Mouse (Mus musculus) forebrain, embryonic 14.5 days (tissue): ENCODE measurements at regions not wholly inside any gene's neighbourhood (a gene's known extent, or its start where the extent isn't known, plus 50 kb on each side); places are given as distances from the start of the nearest gene placed in this dataset.

ENCODE experiments used
- ATAC-seq: fragments of 200-750 bp; cut with Nextera tagmentation; 2 replicates; pipeline ENCODE4 v1.8.0; 2017; ENCODE audit warnings: mild to moderate bottlenecking, moderate library complexity
- DNase-seq: peaks from one replicate; pipeline ENCODE4 v3.0.0-alpha.2; 2015; ENCODE audit warnings: low spot score
- H3K27ac ChIP-seq: fragments of 300-500 bp; sonication (generic); 2 replicates; pipeline ENCODE4 v1.5.1; 2014; ENCODE audit warnings: low read depth, mild to moderate bottlenecking, control low read depth, low read length, moderate library complexity
- H3K27me3 ChIP-seq: fragments of 300-500 bp; sonication (generic); replicated peaks from 2 replicates; pipeline ENCODE4 v1.6.1; 2014; ENCODE audit warnings: low read length, control low read depth, mixed read lengths; ENCODE audit not compliant: control insufficient read depth, insufficient read depth
- H3K36me3 ChIP-seq: fragments of 300-500 bp; sonication (generic); 2 replicates; pipeline ENCODE4 v1.6.1; 2014; ENCODE audit warnings: low read length, control low read depth; ENCODE audit not compliant: control insufficient read depth, insufficient read depth
- H3K4me1 ChIP-seq: fragments of 300-500 bp; sonication (generic); 2 replicates; pipeline ENCODE4 v1.6.1; 2014; ENCODE audit warnings: antibody characterized with exemption, low read length, control low read depth; ENCODE audit not compliant: control insufficient read depth, insufficient read depth
- H3K4me2 ChIP-seq: fragments of 300-500 bp; sonication (generic); 2 replicates; pipeline ENCODE4 v1.6.1; 2014; ENCODE audit warnings: mild to moderate bottlenecking, control low read depth, low read length
- H3K4me3 ChIP-seq: fragments of 300-500 bp; sonication (generic); 2 replicates; pipeline ENCODE4 v1.5.1; 2014; ENCODE audit warnings: low read depth, low read length, control low read depth
- H3K9ac ChIP-seq: fragments of 300-500 bp; sonication (generic); 2 replicates; pipeline ENCODE4 v1.6.1; 2014; ENCODE audit warnings: mild to moderate bottlenecking, low read length, control low read depth, moderate library complexity
- H3K9me3 ChIP-seq: fragments of 300-500 bp; sonication (generic); replicated peaks from 2 replicates; pipeline ENCODE4 v1.6.1; 2016; ENCODE audit warnings: low read length, control low read depth, mixed read lengths; ENCODE audit not compliant: control insufficient read depth
- WGBS: fragments of 180-500 bp; shearing (Covaris S2); extraction: QIAGEN DNeasy Blood & Tissue Kit; methylation state at CpG from one replicate; pipeline ENCODE4 v1.1.7; 2014; 5-methylcytosine and 5-hydroxymethylcytosine counted together

- ATAC-seq (no peak), DNase-seq (no peak)
- WGBS: 73% methylated on average over 3 of the region's 3 CpGs
- Histone ChIP-seq H3K9ac (no peak overlapping the region), H3K4me2 (no peak overlapping the region), H3K9me3 (no peaks in the 10 kb centered on the region), H3K36me3 (no peaks in the 10 kb centered on the region), H3K27me3 (no peaks in the 10 kb centered on the region), H3K27ac (no peak overlapping the region), H3K4me3 (no peak overlapping the region), H3K4me1 (peaks cover 7% of the 10 kb centered on the region; the same call in 1 of the 2 replicates)
These were observed 265.4 kb downstream of the Pmp22 start for GRCm38 (mm10) chr11:63394201-63394600.

DNA sequence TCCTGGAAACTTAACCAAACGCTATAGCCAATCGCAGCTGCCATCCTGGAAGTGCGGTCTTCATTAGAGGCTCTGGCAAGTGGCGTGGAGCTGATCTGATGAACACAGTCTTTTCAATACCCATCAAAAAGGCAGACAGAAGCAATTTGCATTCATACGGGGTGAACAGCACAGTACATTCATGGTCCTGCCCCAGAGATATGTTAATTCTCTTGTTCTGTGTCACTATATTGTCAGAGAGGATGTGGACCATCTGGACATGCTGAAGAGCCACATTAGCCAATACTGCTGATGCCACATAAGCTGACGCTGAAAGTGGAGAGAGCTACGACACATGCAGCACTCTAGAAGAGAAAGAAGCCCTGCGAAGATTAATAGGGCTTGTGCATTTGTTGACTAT lies 267.6 kb downstream of the Pmp22 start:
- Histone ChIP-seq H3K9ac (no peak overlapping the region), H3K36me3 (no peaks in the 10 kb centered on the region), H3K27me3 (no peaks in the 10 kb centered on the region), H3K9me3 (no peaks in the 10 kb centered on the region), H3K4me1 (peaks cover 7% of the 10 kb centered on the region; the same call in 1 of the 2 replicates), H3K4me2 (no peak overlapping the region), H3K27ac (no peak overlapping the region), H3K4me3 (no peak overlapping the region)
- WGBS: 34% methylated on average over 8 of the region's 8 CpGs
- DNase-seq (peak; percentile 45), ATAC-seq (peak; percentile 73; the same call in 1 of the 2 replicates)

GRCm38 (mm10) chr11:63402741-63403140 lies 274.0 kb downstream of the Pmp22 start:
- H3K4me1 ChIP-seq: no peaks in the 10 kb centered on the region
- no peak overlapping the region for H3K9ac ChIP-seq
- ATAC-seq: no peak
- WGBS: 52% methylated on average over 5 of the region's 5 CpGs
- H3K4me3 ChIP-seq: no peak overlapping the region
- no peaks in the 10 kb centered on the region for H3K36me3 ChIP-seq
- peaks cover 13% of the 10 kb centered on the region; the same call in 1 of the 2 replicates for H3K27me3 ChIP-seq
- H3K27ac ChIP-seq: no peak overlapping the region
- no peak overlapping the region for H3K4me2 ChIP-seq
- no peaks in the 10 kb centered on the region for H3K9me3 ChIP-seq
- DNase-seq: no peak

DNA sequence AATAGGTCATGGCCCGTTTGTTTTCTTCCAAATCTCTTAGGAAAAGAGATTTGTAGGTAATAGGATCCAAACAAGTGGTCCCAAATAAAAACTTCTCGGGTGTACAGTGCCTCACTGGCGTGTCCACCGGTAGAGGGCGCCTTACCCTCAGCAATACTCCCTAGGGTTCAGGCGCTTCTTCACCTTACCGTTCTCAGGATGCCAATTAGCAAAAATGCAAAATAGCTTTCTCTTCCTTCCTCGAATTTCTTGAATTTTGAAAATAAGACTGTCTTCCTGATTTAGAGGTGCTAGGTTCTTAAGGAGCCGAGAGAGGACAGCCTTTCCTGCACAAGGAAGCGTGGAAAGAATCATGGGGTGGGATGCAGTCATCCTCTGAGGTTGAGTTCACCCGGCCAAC lies 275.9 kb downstream of the Pmp22 start:
- Histone ChIP-seq H3K4me3 (no peak overlapping the region), H3K9me3 (no peaks in the 10 kb centered on the region), H3K27ac (no peak overlapping the region), H3K4me2 (no peak overlapping the region), H3K4me1 (no peaks in the 10 kb centered on the region), H3K9ac (no peak overlapping the region), H3K36me3 (no peaks in the 10 kb centered on the region), H3K27me3 (peaks cover 13% of the 10 kb centered on the region)
- DNase-seq (peak; percentile 84), ATAC-seq (no peak)
- 13% methylated on average over 11 of the region's 11 CpGs for WGBS

- H3K27ac ChIP-seq: no peak overlapping the region
- no peak overlapping the region for H3K4me2 ChIP-seq
- H3K27me3 ChIP-seq: peaks cover 12% of the 10 kb centered on the region
- ATAC-seq (no peak), DNase-seq (no peak)
- no peaks in the 10 kb centered on the region for H3K36me3 ChIP-seq
- peaks cover 9% of the 10 kb centered on the region for H3K4me1 ChIP-seq
- WGBS: 96% methylated on average over 1 of the region's 1 CpGs
- H3K4me3 ChIP-seq: no peak overlapping the region
- H3K9me3 ChIP-seq: no peaks in the 10 kb centered on the region
- H3K9ac ChIP-seq: no peak overlapping the region
These were observed 280.6 kb downstream of the Pmp22 start for GRCm38 (mm10) chr11:63409431-63409830.

DNA sequence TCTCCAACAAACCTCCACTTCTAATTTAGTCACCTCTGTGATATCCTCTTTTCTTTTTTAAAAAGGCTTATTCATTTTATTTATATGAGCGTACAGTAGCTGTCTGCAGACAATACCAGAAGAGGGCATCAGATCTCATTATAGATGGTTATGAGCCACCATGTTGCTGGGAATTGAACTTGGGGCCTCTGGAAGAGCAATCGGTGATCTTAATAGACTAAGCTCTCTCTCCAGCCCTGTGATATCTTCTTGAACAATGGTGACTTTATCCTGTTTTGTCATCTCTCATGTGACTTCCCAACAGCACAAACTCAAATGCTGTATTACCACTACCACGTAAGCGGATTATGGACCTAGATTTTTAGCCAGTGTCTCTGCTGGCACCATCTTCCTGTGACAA lies 282.1 kb downstream of the Pmp22 start:
- Histone ChIP-seq H3K4me1 (peaks cover 9% of the 10 kb centered on the region), H3K9ac (no peak overlapping the region), H3K4me3 (no peak overlapping the region), H3K9me3 (no peaks in the 10 kb centered on the region), H3K4me2 (no peak overlapping the region), H3K27me3 (peaks cover 10% of the 10 kb centered on the region), H3K27ac (no peak overlapping the region), H3K36me3 (no peaks in the 10 kb centered on the region)
- WGBS: 98% methylated on average over 4 of the region's 4 CpGs
- no peak for ATAC-seq
- DNase-seq: no peak

- no peaks in the 10 kb centered on the region for H3K9me3 ChIP-seq
- H3K4me2 ChIP-seq: peak overlapping the region; percentile 36
- H3K4me1 ChIP-seq: peaks cover 9% of the 10 kb centered on the region
- DNase-seq (peak; percentile 45), ATAC-seq (no peak)
- H3K27ac ChIP-seq: no peak overlapping the region
- WGBS: 1% methylated on average over 18 of the region's 18 CpGs
- H3K27me3 ChIP-seq: peaks cover 9% of the 10 kb centered on the region
- no peaks in the 10 kb centered on the region for H3K36me3 ChIP-seq
- H3K4me3 ChIP-seq: peak overlapping the region; percentile 11
- peak overlapping the region; percentile 0; the same call in 1 of the 2 replicates for H3K9ac ChIP-seq
These were observed 283.7 kb downstream of the Pmp22 start for GRCm38 (mm10) chr11:63412364-63412991.

DNA sequence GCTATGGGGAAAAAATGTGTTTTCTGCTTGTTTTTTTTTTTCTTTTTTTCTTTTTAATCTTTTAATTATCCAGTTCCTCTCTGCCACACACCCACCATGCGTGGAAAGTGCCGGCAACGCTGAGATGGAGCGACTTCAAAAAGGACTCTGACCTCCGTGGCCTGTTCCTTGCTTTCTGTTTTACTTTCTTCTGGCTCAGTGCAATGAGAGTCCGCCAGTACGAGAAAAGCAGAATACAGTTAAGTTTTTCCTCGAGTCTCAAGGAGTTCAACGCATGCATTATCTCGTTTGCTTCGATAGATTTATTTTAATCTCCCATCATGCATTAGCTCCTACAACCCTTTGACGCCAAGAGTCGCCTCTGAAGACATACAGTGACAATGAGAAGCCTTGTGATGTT lies 284.3 kb downstream of the Pmp22 start:
- H3K27ac ChIP-seq: no peak overlapping the region
- DNase-seq (peak; percentile 13), ATAC-seq (no peak)
- H3K36me3 ChIP-seq: no peaks in the 10 kb centered on the region
- H3K27me3 ChIP-seq: peaks cover 11% of the 10 kb centered on the region
- H3K9me3 ChIP-seq: no peaks in the 10 kb centered on the region
- peak overlapping the region; percentile 11 for H3K4me3 ChIP-seq
- H3K4me2 ChIP-seq: peak overlapping the region; percentile 36
- peaks cover 9% of the 10 kb centered on the region for H3K4me1 ChIP-seq
- peak overlapping the region; percentile 0; the same call in 1 of the 2 replicates for H3K9ac ChIP-seq
- WGBS: 10% methylated on average over 13 of the region's 13 CpGs

- Histone ChIP-seq H3K9me3 (no peaks in the 10 kb centered on the region), H3K4me1 (peaks cover 9% of the 10 kb centered on the region), H3K9ac (no peak overlapping the region), H3K4me2 (no peak overlapping the region), H3K27ac (no peak overlapping the region), H3K4me3 (no peak overlapping the region), H3K36me3 (no peaks in the 10 kb centered on the region), H3K27me3 (peaks cover 15% of the 10 kb centered on the region; the same call in 1 of the 2 replicates)
- no peak for DNase-seq
- no peak for ATAC-seq
- WGBS: 54% methylated on average over 4 of the region's 4 CpGs
These were observed 284.8 kb downstream of the Pmp22 start for GRCm38 (mm10) chr11:63413621-63414020.
